Mouse (Mus musculus) spleen, adult 2 months (tissue): ENCODE results near the gene Sgca.

ENCODE experiments used
- CTCF ChIP-seq: fragments of 200-500 bp; IDR thresholded peaks from 2 replicates; pipeline ENCODE4 v1.5.1; 2011; ENCODE audit warnings: mild to moderate bottlenecking, inconsistent platforms; ENCODE audit not compliant: insufficient read depth, insufficient read length, insufficient replicate concordance; ENCODE audit errors: extremely low read depth
- POLR2A ChIP-seq: fragments of 200-500 bp; IDR thresholded peaks from 2 replicates; pipeline ENCODE4 v1.6.1; 2011; ENCODE audit warnings: low read depth, low read length, inconsistent platforms

DNA sequence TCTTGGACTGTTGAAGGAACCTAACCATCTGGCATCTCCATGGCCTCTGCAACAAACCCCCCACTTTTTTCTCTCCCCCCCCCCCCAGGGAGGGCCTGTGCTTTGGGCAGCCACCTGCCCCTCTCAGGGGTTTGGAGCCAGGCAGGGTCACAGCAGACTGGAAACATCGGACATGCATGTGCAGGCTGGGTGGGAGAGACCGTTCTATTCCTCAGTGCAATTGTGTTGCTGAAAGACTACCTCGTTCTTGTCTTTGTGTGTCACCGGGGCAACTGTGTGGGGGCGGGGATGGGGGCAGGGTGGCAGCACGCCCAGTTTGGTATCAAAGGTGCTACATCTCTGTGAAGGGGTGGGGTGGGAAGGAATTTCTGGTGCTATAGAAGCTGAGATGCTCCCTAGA, 24.0 kb downstream of the Sgca start:
- TF ChIP-seq CTCF (no peak), POLR2A (no peak)
